Mouse (Mus musculus) kidney, postnatal 0 days (tissue): ENCODE measurements at regions not wholly inside any gene's neighbourhood (a gene's known extent, or its start where the extent isn't known, plus 50 kb on each side); places are given as distances from the start of the nearest gene placed in this dataset.

Source experiments
- ATAC-seq: fragments of 200-750 bp; cut with Nextera tagmentation; replicated peaks from 2 replicates; pipeline ENCODE4 v1.8.0; 2017; ENCODE audit warnings: low read depth, moderate number of reproducible peaks, moderate TSS enrichment, moderate library complexity; ENCODE audit not compliant: low FRiP score
- DNase-seq: peaks from one replicate; pipeline ENCODE4 v3.0.0-alpha.2; 2016; ENCODE audit warnings: low spot score
- H3K27ac ChIP-seq: fragments of 300-500 bp; sonication (generic); 2 replicates; pipeline ENCODE4 v1.5.1; 2014; ENCODE audit warnings: mild to moderate bottlenecking
- H3K27me3 ChIP-seq: fragments of 300-500 bp; sonication (generic); 2 replicates; pipeline ENCODE4 v1.6.1; 2014; ENCODE audit warnings: low read length, mixed read lengths; ENCODE audit not compliant: insufficient read depth
- H3K36me3 ChIP-seq: fragments of 300-500 bp; sonication (generic); 2 replicates; pipeline ENCODE4 v1.6.1; 2014; ENCODE audit warnings: low read length, mixed read lengths; ENCODE audit not compliant: insufficient read depth
- H3K4me1 ChIP-seq: fragments of 300-500 bp; sonication (generic); replicated peaks from 2 replicates; pipeline ENCODE4 v1.6.1; 2014; ENCODE audit warnings: antibody characterized with exemption, low read length, mixed read lengths; ENCODE audit not compliant: insufficient read depth
- H3K4me2 ChIP-seq: fragments of 300-500 bp; sonication (generic); 2 replicates; pipeline ENCODE4 v1.6.1; 2014; ENCODE audit warnings: mild to moderate bottlenecking, low read length, moderate library complexity, mixed read lengths
- H3K4me3 ChIP-seq: fragments of 300-500 bp; sonication (generic); replicated peaks from 2 replicates; pipeline ENCODE4 v1.5.1; 2014; ENCODE audit warnings: low read depth, low read length
- H3K9ac ChIP-seq: fragments of 300-500 bp; sonication (generic); 2 replicates; pipeline ENCODE4 v1.6.1; 2014; ENCODE audit warnings: low read depth, low read length
- H3K9me3 ChIP-seq: fragments of 300-500 bp; sonication (generic); replicated peaks from 2 replicates; pipeline ENCODE4 v1.6.1; 2016; ENCODE audit warnings: low read length, inconsistent platforms, mixed read lengths
- CTCF ChIP-seq: IDR thresholded peaks from 2 replicates; pipeline ENCODE4 v1.5.1; 2016; ENCODE audit warnings: antibody characterized with exemption, low read depth, mild to moderate bottlenecking, moderate library complexity
- WGBS: fragments of 180-500 bp; shearing (Covaris S2); extraction: QIAGEN DNeasy Blood & Tissue Kit; methylation state at CpG from one replicate; pipeline ENCODE4 v1.1.7; 2014; 5-methylcytosine and 5-hydroxymethylcytosine counted together

GRCm38 (mm10) chr4:31203286-31203685 lies 760.6 kb upstream of the Map3k7 start:
- no peak for TF ChIP-seq CTCF
- 52% methylated on average over 3 of the region's 3 CpGs for WGBS
- no peaks in the 10 kb centered on the region for H3K36me3 ChIP-seq

GRCm38 (mm10) chr4:31205332-31205970 lies 758.4 kb upstream of the Map3k7 start:
- ATAC-seq (no peak), DNase-seq (no peak)
- no peak overlapping the region for H3K9ac ChIP-seq
- no peaks in the 10 kb centered on the region for H3K36me3 ChIP-seq
- H3K4me3 ChIP-seq, result no peak overlapping the region
- TF ChIP-seq CTCF, result no peak
- no peaks in the 10 kb centered on the region for H3K27me3 ChIP-seq
- H3K27ac ChIP-seq, result no peak overlapping the region
- 84% methylated on average over 14 of the region's 14 CpGs for WGBS
- no peaks in the 10 kb centered on the region for H3K9me3 ChIP-seq
- H3K4me1 ChIP-seq, result no peaks in the 10 kb centered on the region
- no peak overlapping the region for H3K4me2 ChIP-seq

More at GRCm38 (mm10) chr4:31203286-31203685, 760.6 kb upstream of the Map3k7 start:
- Histone ChIP-seq H3K4me3 (no peak overlapping the region), H3K27me3 (no peaks in the 10 kb centered on the region), H3K9me3 (no peaks in the 10 kb centered on the region), H3K4me1 (no peaks in the 10 kb centered on the region), H3K4me2 (no peak overlapping the region), H3K27ac (no peak overlapping the region), H3K9ac (no peak overlapping the region)
- DNase-seq (peak; percentile 61), ATAC-seq (0 out of 2 replicates have a peak, but pooled peaks have one; percentile 73)

DNA sequence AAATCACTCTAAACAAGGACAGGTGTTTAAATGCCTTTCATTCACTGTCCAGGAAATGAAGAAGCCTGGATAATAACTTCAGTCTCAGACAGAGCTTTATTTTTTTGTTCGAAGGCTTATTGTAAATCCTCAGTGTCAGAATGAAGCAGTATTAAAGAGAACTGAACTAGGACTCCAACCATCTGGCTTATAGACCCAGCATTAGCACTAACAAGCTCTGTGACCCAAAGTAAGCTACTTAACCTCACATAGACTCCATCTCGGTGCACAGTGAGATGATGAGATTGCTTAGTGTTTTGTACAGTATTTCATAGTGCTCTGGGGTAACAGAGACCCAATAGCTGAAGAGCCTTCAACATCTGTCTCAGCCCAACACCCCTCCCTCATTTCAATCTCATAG lies 738.2 kb upstream of the Map3k7 start:
- Histone ChIP-seq H3K36me3 (no peaks in the 10 kb centered on the region), H3K4me3 (no peak overlapping the region)
- no peak for ATAC-seq

DNA sequence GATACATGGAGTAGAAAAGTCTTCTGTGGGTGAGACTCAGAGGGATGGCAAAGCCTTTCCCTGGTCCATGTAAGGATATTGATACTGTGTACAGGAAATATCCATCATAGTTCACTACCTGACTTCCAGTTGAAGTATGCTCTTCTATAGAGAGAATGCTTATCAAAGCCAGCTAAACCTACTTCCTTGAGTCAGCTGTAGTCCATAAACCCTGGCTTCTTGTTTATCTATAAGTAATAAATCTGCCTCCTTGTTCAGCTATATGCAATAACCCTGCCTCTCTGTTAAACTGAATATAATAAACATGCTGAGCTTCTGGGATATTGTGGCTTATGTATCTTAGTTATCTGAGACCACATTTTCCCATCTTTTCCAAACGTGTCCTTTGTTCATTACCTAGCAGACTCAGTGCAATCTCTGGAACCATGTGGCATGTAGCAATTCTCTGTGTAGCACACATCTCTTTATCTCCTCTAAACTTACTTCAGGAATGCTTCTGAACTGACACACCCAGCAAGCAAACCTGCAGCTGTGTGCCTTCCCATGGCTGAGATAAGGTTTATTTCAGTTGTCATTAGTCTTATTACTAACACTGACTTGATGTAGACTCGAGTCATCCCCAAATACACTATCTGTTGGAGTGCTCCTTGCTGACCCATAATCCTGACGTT lies 694.9 kb upstream of the Map3k7 start:
- ATAC-seq (no peak), DNase-seq (no peak)
- Histone ChIP-seq H3K9me3 (no peaks in the 10 kb centered on the region), H3K4me3 (no peak overlapping the region), H3K27ac (no peak overlapping the region), H3K9ac (no peak overlapping the region), H3K4me1 (no peaks in the 10 kb centered on the region), H3K27me3 (no peaks in the 10 kb centered on the region), H3K4me2 (no peak overlapping the region), H3K36me3 (no peaks in the 10 kb centered on the region)
- 75% methylated on average over 3 of the region's 3 CpGs for WGBS
- no peak for TF ChIP-seq CTCF

More for the DNA sequence above, 738.2 kb upstream of the Map3k7 start:
- WGBS, result 66% methylated on average over 2 of the region's 2 CpGs
- Histone ChIP-seq H3K4me1 (no peaks in the 10 kb centered on the region), H3K27me3 (no peaks in the 10 kb centered on the region), H3K9ac (no peak overlapping the region), H3K9me3 (no peaks in the 10 kb centered on the region), H3K27ac (no peak overlapping the region), H3K4me2 (no peak overlapping the region)
- DNase-seq, result no peak
- no peak for TF ChIP-seq CTCF

DNA sequence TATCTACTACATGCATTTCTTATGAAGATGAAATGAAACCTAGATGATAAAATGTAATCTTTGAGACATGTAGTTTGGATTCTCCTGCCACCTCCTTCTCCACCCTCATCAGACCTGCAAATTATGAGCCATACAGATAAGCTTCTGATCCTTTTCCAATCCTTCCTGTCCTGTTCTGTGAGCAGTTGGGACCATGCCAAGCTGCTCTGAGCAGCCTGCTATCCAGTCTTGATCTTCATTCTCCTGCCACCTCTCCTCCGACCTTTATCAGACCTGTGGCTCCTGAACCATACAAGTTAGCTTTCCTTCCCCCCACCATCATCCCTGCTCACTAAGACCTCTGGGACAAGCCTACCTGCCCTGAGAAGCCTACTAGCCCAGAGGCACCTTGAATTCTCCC lies 689.8 kb upstream of the Map3k7 start:
- no peak overlapping the region for H3K4me2 ChIP-seq
- no peak for TF ChIP-seq CTCF
- 67% methylated on average over 1 of the region's 1 CpGs for WGBS

DNA sequence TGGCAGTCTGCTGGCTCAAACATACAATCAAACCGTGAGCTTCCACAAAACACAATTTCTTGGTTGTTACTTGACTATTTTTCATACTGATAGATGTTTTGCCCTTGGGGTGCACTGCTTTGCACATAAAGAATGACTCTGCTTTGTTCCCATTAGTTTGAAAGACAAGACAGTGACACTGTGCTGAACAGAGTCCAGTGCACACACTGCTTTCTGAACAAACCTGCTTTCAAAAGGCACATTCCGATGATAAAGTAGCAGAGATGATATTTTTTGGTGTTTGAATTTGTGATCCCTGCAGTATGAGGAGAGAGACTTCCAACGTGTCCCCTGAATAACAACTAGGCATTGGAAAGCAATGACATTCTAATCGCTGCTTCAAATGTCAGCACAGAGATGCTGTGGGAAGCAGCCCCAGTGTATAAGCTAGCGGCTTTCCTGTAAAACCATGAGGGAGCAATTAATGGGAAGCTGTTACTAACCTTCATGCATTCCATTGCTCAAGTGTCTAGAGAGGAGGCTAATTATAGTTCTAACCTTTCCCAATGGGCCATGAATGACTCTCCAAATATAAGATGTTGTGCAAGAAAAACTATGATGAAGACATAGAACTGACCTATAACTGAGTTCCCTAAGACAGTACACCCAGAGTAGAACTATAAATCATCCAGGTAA lies 673.5 kb upstream of the Map3k7 start:
- DNase-seq (peak; percentile 21), ATAC-seq (no peak)
- Histone ChIP-seq H3K4me2 (no peak overlapping the region), H3K9me3 (no peaks in the 10 kb centered on the region), H3K27me3 (no peaks in the 10 kb centered on the region), H3K4me3 (no peak overlapping the region), H3K36me3 (no peaks in the 10 kb centered on the region), H3K9ac (no peak overlapping the region), H3K27ac (no peak overlapping the region), H3K4me1 (no peaks in the 10 kb centered on the region)
- TF ChIP-seq CTCF, result no peak
- 57% methylated on average over 5 of the region's 5 CpGs for WGBS

More for the DNA sequence above, 689.8 kb upstream of the Map3k7 start:
- Histone ChIP-seq H3K27me3 (no peaks in the 10 kb centered on the region), H3K9me3 (no peaks in the 10 kb centered on the region), H3K27ac (no peak overlapping the region), H3K36me3 (no peaks in the 10 kb centered on the region), H3K9ac (no peak overlapping the region), H3K4me1 (no peaks in the 10 kb centered on the region), H3K4me3 (no peak overlapping the region)
- ATAC-seq, result no peak
- DNase-seq, result no peak
